Mouse (Mus musculus): ENCODE measurements around the gene Slc5a1. TPM values are rescaled to one million over a fixed set of nuclear protein-coding genes. Genes with fewer than 3 reads are reported as not detected.

Gene Slc5a1
- polyA plus RNA-seq, 1 experiment from 2014 or later = not detected

Other genes starting within 250 kb of the Slc5a1 start
- 14.7 and 20.0 TPM in 2 replicates for gene Prr14l, start 250.0 kb upstream of the Slc5a1 start, polyA plus RNA-seq (2014; fragmentation: Nextera tagmentation; extraction: Ambion mirVana)
- gene Depdc5, start 240.5 kb upstream of the Slc5a1 start, polyA plus RNA-seq (2014; fragmentation: Nextera tagmentation; extraction: Ambion mirVana) = 28.7 and 34.4 TPM in 2 replicates
- gene Ywhah, start 85.4 kb upstream of the Slc5a1 start, polyA plus RNA-seq (2014; fragmentation: Nextera tagmentation; extraction: Ambion mirVana) = 473 and 505 TPM in 2 replicates
- gene Spon2, start 114.2 kb downstream of the Slc5a1 start, polyA plus RNA-seq (2014; fragmentation: Nextera tagmentation; extraction: Ambion mirVana) = 3.4 and 4.5 TPM in 2 replicates
- 456 and 518 TPM in 2 replicates for gene Ctbp1, start 170.8 kb downstream of the Slc5a1 start, polyA plus RNA-seq (2014; fragmentation: Nextera tagmentation; extraction: Ambion mirVana)
- gene Maea, start 231.3 kb downstream of the Slc5a1 start, polyA plus RNA-seq (2014; fragmentation: Nextera tagmentation; extraction: Ambion mirVana) = 133 and 141 TPM in 2 replicates

Data from hindbrain, embryonic 11.5 days (tissue).